Mouse (Mus musculus): Measurements from ENCODE around the gene Nudcd3.

Nudcd3 gene

GRCm38 (mm10) chr11:6200087-6200569 is at the start of gene Nudcd3:
Nudcd3 (minus strand) TSS chr11:6200415.
- DNase-seq (ENCODE audit: low spot score in 2 of 2): peak; percentile 89 to 93

GRCm38 (mm10) chr11:6244707-6245106 is 44.5 kb upstream of the Nudcd3 start:
- no peak for DNase-seq (ENCODE audit: low spot score in 2 of 2)

DNA sequence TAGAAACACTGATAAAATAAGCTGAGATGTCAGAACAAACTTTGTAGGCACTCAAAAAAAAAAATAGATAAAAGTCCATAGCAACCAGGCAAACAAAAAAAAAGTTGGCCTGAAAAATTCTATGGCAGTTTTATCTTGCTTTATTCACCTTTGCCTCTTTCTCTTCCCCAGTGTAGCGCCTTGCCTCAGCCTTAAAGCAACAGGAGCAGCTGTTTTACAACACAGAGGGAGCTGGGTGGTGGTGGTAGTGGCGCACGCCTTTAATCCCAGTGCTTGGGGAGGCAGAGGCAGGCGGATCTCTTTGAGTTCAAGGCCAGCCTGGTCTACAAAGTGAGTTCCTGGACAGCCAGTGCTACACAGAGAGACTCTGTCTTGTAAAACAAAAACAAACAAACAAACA is 32.8 kb upstream of the Nudcd3 start:
- no peak for DNase-seq (ENCODE audit: low spot score in 2 of 2)

- no peak for DNase-seq (ENCODE audit: low spot score in 2 of 2)
These were observed 29.8 kb upstream of the Nudcd3 start, which contains the start of gene Npc1l1 for GRCm38 (mm10) chr11:6230012-6230411. Npc1l1 (minus strand) TSS chr11:6230143.

- peak; percentile 44 to 67 for DNase-seq (ENCODE audit: low spot score in 2 of 2)
These were observed 24.5 kb upstream of the Nudcd3 start for GRCm38 (mm10) chr11:6224541-6225229.

DNA sequence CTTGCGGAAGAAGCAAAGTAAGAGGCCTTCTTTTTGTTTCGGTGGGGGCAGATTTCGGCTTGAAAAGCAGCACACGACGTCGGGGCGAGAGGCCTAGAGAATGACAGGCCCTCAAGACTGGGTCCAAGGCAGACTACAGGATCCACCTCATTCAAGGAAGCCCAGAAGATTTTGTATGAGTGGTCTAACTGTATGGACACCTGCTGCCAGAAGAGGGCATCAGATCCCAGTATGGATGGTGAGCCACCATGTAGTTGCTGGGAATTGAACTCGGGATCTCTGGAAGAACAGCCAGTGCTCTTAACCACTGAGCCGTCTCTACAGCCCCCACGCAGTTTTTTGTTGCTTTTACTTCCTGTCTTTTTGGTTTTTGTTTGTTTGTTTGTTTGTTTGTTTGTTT is 22.0 kb upstream of the Nudcd3 start:
- DNase-seq (ENCODE audit: low spot score in 2 of 2): no peak

DNA sequence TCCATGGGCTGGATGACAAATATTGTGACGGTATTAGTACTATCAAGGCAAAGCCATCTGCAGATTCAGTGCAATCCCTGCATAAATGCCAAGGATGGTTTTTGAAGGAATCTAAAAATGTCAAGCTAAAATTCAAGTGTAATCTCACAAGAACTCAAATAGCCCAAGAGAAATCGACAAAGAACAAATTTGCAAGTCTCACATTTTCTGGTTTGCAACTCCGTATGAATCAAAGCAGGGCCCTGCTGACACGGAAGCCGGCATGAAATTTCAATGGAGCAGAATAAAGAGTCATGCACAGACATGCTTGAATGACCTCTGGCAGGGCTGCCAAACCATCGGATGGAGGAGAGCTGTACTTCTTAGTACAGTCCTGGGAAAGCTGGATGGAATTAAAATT is 19.8 kb upstream of the Nudcd3 start:
- DNase-seq (ENCODE audit: low spot score in 2 of 2): peak in 1 of 2 experiments; percentile 14

GRCm38 (mm10) chr11:6218189-6218896 is 18.1 kb upstream of the Nudcd3 start:
- no peak for DNase-seq (ENCODE audit: low spot score in 2 of 2)

- no peak for DNase-seq (ENCODE audit: low spot score in 2 of 2)
These were observed 16.6 kb upstream of the Nudcd3 start for GRCm38 (mm10) chr11:6216834-6217233.

DNA sequence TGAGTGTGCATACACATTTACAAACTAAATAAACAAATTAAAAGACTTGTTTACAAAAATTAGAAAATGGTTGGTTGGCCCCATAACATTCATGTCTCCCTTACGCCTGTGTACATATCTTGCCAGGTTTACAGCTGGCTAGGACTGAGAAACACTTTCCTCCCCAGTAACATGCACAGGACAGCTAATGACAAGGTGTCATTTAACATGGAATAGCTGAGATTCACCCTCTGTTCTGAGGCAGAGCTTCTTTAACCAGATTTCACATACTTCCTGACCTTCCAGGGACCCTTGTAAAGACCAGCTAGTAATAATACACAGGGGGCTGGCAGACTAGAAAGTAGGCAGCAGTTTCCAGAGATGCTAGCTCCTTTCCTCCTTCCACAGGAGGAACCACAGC is 7.9 kb upstream of the Nudcd3 start:
- DNase-seq (ENCODE audit: low spot score in 2 of 2): no peak

- no peak for DNase-seq (ENCODE audit: low spot score in 2 of 2)
These were observed 6.9 kb upstream of the Nudcd3 start for GRCm38 (mm10) chr11:6207090-6207489.

DNA sequence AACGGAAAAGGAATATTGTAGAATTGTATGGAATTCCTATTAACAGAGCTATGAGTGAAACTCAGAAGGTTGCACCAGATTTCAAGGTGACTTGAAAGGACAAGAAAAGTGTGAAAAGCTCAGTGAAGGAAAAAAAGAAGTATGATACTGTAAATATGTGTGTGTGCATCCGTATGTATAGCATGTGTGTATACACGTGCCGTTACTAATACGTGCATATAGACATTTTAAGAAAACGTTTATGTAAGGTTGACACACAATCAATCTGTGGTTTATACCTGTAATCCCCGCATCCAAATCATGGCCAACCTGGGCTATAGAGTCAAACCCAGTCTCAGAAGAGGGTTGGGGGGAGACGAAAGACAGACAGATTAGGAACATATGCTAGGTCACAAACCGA is 355 bp upstream of the Nudcd3 start:
- no peak for DNase-seq (ENCODE audit: low spot score in 2 of 2)

DNA sequence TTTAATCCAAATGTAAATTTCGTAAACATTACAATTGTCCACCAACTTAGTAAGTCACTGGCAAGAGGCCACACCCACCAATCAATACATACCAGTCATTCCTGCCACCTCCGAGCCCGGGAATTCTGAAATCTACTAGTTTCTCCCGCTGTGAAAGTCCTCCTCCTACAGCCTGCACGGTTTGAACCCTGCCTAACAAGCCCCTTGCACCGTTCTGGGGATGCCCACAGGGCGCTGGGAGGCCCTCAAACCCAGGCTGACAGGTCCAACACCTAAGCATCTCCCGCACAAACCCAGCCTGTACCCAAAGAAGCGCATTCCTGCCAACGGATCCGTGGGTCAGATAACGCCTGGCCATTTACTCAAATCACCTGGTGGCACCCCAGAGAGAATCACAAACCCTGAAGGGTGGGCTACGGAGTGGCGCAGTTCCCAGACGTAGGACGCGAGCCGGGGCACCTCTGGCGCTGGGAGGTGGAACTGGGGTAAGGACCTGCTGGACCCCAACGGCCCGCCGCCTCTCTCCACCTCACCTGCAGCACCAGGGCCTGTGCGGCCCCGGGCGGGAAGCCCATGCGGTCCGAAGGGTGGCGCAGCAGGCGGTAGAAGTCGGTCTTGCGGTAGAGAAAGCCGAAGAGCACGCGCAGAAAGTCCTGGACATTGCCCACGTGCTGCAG is 667 bp downstream of the Nudcd3 start, which contains the start of gene A730071L15Rik:
Gene A730071L15Rik, plus strand, starts transcription at position 620 of the 677 bp plus-strand sequence.
- no peak for DNase-seq (ENCODE audit: low spot score in 2 of 2)

DNA sequence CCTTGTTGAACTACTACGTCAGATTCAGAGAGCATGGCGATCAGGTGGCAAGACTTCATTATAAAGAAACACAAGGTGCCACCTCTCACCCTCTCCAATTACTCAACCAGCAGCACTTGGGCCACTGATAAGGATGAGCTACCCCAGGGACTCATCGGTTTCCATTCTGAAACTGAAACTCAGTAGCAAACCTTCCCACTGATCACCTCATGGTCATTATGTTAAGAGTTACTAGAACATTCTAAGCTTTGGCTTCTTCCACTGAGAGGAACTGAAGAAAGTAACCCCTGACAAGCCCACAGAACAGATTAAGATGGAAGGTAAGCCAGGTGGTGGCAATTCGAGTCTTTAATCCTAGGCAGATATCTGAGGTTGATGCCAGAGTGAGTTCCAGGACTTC is 1.8 kb downstream of the Nudcd3 start:
- no peak for DNase-seq (ENCODE audit: low spot score in 2 of 2)

DNA sequence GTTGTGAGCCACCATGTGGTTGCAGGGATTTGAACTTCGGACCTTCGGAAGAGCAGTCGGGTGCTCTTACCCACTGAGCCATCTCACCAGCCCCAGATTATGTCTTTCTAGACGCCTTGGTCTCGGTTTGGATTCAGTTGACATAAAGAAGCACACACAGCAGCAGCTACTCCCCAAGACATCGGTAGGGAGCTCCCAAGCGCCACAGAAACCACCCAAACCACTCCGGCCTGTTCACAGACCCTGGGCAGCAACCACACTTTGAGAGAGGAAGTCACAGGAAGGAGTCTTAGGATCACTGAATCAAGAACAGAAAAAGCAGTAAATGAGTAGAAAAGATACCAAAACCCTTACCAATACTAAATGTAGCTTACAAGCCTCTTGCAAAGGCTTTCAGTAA is 3.4 kb downstream of the Nudcd3 start:
- DNase-seq (ENCODE audit: low spot score in 2 of 2): no peak

- peak; percentile 92 to 97 for DNase-seq (ENCODE audit: low spot score in 2 of 2)
These were observed 12.3 kb downstream of the Nudcd3 start for GRCm38 (mm10) chr11:6187878-6188277.

DNA sequence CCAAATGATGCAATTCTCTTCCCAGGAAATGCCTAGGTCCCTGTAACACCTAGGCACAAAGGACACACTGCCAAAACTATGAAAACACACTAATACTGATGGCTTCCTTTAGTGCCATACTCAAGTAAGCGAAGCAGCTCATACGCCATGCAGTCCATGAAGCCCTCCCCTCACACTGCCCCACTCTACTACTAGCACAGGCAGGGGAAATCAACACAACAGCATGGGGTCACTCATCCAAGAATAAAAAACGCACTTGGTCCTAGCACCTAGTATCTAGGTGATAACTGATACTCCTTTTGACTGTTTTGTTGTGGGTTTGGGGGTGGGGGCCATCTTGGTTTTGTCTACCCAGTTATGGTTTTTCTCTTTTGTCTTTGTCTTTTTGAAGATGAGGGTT is 12.8 kb downstream of the Nudcd3 start:
- DNase-seq (ENCODE audit: low spot score in 2 of 2): no peak

DNA sequence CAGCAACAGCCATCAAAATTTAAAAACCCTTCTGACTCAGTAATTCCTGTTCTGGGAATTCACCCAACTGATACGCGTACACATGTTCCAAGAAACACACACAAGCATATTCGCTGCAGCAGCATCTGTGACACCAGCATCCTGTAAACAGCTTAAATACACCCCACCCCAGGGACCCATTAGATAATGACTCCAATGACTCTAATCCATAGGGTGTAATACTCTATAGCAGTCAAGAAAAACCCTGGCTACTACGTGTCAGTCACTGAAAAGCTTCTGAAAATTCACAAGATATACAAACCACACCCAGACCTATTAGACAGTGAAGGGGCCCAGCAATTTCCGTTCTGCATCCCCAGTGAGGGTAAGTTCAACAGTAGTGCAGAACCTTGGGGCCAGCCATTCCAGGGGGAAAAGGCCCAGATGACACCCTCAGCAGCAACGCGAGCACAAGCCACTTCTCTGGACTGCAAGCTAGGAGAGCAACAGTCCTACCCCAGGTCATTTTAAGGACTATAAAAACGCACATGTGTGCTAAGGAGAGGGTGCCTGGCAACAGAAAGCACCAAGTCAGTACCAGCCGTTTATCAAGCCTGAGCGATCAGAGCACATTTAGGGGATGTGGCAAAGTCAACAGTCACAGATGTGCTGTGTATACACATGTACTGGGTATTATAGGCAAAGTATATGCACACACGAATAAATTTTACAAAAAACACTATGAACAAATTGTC is 15.8 kb downstream of the Nudcd3 start:
- DNase-seq (ENCODE audit: low spot score in 2 of 2): no peak

GRCm38 (mm10) chr11:6183246-6183645 is 17.0 kb downstream of the Nudcd3 start:
- no peak for DNase-seq (ENCODE audit: low spot score in 2 of 2)

DNA sequence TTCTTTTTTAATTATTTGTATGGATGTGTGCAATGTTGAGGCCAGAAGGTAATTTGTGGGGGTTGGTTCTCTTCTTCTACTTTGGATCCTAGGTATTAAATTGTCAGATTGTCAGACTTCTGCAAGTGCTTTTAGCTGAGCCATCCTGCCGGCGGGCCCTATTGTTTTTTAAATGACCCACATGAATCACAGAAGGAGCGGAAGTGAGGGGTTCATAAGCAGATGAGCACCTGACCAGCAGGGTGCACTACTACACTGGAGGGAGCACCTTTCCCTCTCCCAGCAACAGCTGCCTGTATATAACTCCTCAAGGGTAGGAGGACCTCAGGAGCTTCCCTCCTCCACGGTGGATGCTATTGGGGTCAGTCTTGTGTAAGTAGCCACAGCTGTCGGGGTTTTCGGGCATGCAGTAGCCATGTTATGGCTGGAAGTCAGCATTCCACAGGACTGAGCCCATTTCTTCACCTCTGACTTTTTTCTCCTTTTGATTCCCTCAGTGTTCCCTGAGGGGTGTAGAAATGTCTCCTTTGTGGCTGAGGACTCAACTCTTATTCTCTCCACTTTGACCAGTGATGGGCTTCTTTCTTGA is 19.3 kb downstream of the Nudcd3 start:
- no peak for DNase-seq (ENCODE audit: low spot score in 2 of 2)

- DNase-seq (ENCODE audit: low spot score in 2 of 2): peak in 1 of 2 experiments; percentile 49
These were observed 21.0 kb downstream of the Nudcd3 start for GRCm38 (mm10) chr11:6179194-6179593.

Measured in frontal cortex, postnatal 36 days (tissue).